Mouse (Mus musculus): ENCODE measurements around the gene Stk10.

Stk10 gene

DNA sequence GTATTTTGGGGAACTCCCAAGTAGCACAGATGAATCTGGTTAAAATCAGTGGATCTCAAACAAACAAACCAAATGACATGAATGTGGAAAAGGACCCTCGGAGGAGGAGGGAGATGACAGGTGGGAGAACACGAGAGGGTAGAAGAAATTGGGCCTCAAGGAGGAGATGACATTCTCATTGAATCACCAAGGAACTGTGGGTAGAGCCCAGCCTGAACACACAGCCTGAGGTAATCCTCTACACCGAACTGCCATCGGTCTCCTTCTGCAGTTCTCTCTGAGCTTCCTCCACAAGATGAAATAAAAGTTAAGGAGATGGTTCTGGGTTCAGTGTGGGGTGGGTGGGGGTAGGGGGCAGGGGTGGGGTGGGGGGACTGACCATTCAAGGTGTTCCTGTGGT, 6.1 kb upstream of the Stk10 start:
- no peak for DNase-seq

DNA sequence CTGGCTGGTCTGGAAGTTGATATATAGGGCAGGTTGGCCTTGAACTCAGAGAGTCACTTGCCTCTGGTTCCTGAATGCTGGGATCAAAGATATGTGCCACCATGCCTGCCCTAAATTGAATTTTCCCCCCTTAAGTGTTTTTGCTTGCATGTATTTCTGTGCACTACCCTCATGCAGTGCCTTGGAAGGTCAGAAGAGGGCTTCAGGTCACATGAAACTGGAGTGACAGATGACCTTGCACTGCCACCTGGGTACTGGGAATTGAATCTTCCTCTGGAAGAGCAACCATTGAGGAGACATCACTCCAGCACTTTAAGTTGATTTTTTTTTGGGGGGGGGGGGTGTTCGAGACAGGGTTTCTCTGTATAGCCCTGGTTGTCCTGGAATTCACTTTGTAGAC, 3.0 kb upstream of the Stk10 start:
- no peak for DNase-seq

DNA sequence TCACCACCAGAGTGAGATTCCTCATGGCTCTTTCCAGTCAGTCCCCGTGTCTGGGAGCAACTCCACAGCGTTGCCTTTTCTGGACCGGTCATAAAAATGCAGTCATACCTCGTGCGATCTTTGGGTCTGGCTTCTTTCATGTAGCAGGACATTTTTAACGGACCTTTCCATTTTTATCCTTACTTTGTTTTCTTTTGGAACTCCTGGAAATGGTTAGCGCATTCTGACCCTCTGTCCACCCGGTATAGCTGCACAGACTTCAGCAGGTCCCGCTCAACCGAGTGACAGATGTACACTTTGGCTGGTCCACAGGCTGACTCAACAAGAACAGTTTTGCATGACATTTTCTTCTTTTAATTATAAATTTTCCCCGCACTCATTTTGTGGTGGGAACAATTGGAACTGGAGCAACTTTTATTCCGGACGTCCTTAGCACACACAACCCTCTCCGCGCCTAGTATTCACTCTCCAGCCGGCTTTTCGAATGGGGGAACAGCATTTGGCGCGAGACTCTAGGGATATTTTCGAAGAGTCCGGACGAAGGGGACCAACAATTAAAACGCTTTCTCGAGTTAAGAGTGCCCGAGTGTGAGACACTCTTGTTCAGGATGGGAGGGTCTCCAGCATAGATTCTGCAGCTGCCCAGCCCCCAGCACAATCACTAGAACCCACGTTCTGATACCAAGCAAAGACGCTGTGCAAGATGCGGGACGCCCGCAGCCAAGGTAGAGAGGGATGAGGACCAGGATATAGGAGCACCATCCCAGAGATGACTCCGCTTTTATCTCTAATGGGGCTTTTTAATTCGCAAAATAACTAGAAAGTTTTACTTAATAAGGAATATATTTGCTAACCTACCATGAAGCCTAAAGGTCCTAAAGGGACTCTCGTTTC, 987 bp upstream of the Stk10 start, which contains the start of gene Efcab9:
TSS of gene Efcab9 (minus strand) at position 211 of the 894 bp plus-strand sequence.
- no peak for DNase-seq

GRCm38 (mm10) chr11:32533482-32534261, 567 bp downstream of the Stk10 start:
- peak in 1 of 2 experiments; percentile 29 for DNase-seq

DNA sequence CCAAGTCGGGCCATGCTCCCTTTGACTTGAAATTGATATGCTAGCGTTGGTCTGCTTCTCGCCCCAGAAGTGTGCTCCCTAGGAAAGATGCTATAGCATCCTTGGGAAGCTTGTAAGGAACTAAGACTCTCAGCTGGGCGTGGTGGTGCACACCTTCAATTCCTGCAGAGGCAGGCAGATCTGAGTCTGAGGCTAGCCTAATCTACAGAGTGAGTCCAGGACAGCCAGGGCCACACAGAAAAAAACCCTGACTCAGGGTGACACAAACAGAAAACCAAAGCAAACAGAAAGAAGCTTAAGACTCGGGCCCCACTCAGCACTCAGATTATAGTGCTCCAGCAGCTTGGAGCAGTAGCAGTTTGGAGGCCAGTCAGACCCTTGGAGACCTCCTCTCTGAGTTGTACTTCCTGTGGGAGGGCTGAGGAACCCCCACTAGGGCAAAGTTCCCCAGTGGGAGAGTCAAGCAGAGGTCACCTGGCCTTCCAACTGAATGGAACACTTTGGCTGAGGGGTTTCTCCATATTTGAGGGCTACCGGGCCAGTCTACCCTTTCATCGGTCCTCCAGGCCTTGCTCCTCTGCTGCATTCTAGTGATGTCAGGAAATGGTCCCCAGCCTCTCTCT, 1.5 kb downstream of the Stk10 start:
- no peak for DNase-seq

GRCm38 (mm10) chr11:32535646-32536045, 2.5 kb downstream of the Stk10 start:
- DNase-seq: no peak

DNA sequence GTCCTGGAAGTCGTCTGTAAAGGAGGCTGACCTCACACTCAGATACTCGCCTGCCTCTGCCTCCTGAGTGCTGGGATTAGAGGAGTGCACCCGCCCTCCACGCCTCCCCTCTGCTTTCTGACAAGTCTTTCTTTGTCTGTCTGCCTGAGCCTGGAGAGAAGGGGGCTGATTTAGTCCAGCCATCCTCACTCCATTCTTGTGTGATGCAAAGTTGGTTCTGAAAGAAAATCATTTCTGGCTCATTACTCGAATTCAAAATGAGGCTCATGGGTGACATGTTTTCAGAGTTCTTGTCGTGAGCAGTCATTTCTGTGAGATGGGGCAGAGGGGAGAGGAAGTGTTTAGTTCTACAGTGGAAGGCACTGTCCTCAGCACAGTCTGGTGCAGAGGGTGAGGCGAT, 3.8 kb downstream of the Stk10 start:
- DNase-seq: no peak

DNA sequence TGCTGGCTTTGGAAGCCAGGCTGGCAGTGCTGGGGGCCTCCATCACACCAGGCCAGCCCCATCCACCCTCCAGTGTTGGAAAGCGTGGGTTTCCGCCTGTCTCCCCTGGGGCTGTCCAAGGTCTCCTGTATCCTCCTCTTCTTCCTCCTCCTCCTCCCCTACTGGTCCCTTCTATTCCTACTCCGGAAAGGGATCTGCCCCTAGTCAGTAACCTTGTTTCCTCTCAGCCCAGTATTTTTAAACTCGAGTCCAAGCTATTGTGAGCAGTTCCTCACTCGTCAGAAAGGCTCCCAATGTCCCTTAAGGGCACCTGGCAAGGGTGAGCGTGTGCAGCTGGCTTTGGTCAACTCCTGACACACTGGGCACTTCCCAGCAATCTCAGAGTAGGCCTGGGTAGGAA, 5.3 kb downstream of the Stk10 start:
- DNase-seq: peak in 1 of 2 experiments; percentile 63

- DNase-seq: no peak
Observed at GRCm38 (mm10) chr11:32538846-32539245, 5.7 kb downstream of the Stk10 start.

DNA sequence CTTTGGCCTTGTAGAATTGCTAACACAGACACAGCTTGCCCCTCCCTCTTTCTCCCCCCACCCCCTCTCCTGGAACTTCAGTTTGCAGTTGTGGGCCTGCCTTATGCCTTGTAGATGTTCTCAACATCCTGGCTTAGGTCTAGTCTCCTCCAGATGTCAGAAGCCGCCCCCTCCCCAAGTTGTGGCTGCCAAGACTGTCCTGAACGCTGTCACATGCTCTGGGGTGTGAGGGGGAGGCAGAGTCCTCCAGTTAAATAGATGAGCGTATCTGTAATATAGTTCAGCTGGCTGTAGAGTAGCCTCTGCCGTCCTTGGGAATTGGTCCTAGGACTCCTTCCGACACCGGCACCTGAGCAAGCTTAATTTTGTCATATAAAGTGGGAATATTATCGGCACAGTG, 6.6 kb downstream of the Stk10 start:
- DNase-seq: no peak

DNA sequence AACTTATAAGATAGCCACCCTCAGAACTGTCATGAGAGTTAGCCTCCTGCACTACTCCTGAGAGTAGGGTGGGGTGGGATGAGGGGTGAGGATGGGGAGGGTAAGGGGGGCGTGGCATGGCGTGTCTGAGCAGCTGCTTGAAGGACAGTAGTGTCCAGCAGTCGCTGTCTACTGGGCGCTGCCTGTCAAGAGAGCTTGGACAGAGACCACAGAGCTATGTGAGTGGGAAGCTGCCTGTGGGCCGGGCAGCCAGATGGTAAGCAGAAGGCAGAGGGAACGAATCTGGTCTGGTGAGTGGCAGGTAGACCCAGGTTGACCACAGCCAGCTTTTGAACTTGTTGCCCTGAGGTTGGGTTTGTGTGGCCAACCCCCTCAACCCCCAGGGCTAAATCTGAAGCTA, 7.4 kb downstream of the Stk10 start:
- no peak for DNase-seq

DNA sequence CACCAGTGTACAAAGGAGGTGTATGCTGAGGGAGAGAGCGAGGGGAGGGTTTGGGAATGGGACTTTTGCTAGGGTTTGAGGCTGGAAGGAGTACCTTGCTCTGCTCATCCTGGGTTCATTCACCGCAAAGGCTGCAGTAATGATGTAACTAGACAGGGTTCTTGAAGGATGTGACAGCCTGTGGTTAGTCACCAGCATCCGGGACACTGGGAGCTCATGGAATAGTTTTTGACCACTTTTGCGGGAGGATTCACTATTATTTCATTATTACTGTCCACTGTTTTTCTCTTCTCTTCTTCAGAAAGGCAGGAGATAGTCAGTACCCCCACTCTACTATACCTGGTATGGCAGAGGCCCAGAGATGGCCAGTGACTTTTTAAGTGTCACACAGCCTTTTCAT, 9.1 kb downstream of the Stk10 start:
- no peak for DNase-seq

DNA sequence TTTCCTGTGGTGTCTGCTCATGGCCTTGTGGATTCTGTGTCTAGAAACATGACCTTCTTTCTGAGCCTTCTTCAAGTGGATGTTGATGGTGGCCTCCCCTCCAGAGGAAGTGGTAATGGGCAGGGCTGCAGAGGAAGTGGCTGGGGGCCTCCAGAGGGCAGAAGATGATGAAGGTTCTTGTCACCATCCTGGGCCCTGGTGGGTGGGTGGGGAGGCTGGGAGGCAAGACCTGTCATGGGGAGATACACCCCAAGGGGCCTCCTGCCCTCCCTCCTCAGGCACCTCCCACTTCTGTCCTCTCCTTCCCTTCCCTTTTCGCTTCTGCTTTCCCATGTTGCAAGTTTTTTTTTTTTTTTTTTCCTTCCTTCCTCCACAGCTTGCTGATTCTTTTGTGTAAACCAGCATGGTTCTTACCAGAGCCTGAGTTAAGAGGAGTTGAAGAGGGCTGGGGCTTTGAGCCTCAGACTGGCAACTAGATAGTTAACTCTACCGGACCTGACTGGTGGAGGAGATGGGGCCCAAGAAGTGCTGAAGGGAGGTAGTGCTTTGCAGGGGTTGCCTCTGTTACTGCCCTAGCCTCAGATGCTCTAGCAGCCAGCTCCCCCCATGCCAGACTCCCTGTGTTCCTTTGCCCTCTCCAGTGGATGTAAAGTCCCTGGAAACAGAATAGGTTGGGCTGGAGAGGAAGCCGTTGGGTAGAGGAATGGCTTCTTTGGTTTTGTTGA, 9.7 kb downstream of the Stk10 start:
- no peak for DNase-seq

GRCm38 (mm10) chr11:32544041-32544440, 10.9 kb downstream of the Stk10 start:
- no peak for DNase-seq

- DNase-seq: no peak
Observed at GRCm38 (mm10) chr11:32544497-32544896, 11.4 kb downstream of the Stk10 start.

DNA sequence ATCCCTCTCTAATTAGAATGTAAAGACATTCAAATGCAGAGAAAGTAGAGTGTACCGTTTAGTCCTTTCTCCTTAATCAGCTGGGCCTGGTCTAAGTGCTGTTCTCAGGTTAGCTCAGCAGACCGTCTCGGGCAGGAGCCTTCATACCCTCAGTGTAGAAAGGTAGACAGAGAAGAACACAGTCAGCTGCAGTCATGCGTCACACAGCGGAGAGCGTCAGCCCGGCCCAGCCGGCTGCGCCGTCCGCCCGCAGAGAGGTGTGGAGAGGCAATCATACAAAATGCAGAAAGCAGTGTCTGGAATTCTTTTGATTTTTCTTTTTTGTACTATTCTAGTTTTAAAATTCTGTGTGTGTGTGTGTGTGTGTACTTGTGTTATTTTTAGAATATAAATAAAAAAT, 12.5 kb downstream of the Stk10 start:
- no peak for DNase-seq

DNA sequence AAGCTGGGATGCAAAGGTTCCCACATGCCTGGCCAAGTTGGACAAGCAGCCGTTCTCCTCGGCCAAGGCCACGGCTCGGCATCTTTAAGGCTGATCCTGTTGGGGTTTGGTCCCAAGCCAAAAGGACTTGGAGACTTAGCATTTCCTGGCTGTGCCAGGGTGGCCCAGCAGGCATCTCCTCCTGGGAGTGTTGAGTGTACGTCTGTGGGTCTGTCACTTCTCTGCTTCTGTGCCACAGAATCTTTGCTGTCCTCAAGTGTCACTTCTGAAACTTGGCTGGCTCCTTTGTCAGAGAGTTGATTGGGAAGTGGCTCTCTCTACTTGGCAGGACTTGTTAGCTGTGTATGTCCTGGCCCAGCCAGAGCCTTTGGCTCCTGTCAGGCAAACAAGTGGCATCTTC, 13.4 kb downstream of the Stk10 start:
- no peak for DNase-seq

DNA sequence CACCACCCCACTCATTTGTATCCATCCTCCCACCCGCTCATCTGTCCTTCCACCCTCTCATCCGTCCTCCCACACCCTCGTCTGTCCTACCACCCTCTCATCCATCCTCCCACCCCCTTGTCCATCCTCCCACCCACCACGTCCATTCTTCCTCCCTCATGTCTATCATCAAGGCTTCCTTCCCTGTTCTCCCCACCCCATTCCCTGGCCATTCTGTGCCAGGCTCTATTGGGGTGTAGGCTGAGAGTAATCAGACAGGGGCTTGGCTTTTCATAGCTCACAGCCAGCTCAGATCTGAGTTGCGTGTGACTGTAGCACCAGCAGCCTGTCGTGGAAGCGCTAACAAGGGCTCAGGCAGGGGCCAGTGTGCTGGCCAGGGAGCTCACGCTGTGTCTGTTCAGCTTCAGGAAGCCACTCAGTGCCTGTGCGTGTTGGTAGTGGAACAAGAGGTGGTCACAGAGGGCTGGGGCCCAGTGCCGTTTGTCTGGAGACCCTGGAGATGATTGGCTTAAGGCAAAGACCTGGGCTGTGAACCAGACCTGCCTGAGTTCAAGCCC, 14.4 kb downstream of the Stk10 start:
- no peak for DNase-seq

GRCm38 (mm10) chr11:32548240-32548639, 15.1 kb downstream of the Stk10 start:
- DNase-seq: no peak

GRCm38 (mm10) chr11:32549236-32549635, 16.1 kb downstream of the Stk10 start:
- DNase-seq: no peak

GRCm38 (mm10) chr11:32550102-32550501, 17.0 kb downstream of the Stk10 start:
- DNase-seq: no peak

DNA sequence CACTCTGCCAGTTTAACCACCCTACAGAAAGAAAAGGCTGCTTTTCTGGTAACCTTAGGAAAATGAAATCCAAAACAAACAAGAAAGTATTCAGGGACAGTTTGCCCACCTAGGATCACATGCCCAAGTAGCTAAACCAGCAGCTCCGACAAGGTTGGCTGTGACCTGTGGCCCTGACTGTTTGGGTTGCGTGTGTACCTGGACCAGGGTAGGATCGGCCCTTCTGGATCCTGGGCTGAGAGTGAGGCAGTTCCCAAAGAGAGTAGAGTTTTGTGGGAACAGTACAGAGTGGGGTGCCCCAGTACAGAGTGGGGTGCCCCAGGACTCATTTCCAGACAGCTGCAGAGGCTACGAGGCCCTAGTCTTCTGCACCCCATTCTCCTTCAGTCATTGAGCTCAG, 18.0 kb downstream of the Stk10 start:
- no peak for DNase-seq
